9 mouse cellular contexts compared by ENCODE assay signal in genomic region chr5:122693431-122694207, GRCm38 (mm10). TPM values are rescaled to one million over a fixed set of nuclear protein-coding genes. Genes with fewer than 3 reads are reported as not detected.
DNase-seq lines count a peak whose midpoint lies in the region; ATAC-seq and TF ChIP-seq lines count a peak whose summit lies in the region.
"Had no signal": no experiment of that assay in that cellular context is flagged by ENCODE, and none has a peak within 500 bp of the region (broad histone marks: within the 10 kb centered on the region; RNA-seq: fewer than 3 reads in every experiment).

No protein-coding gene starts in this region.

- 0 out of 2 replicates have a peak, but pooled peaks cover 5% of the 10 kb centered on the region for H3K9me3 ChIP-seq in heart, embryonic 12.5 days (replicated peaks)
- H3K9me3 ChIP-seq in hindbrain, postnatal 0 days (ENCODE audit: low read length): no peaks in the 10 kb centered on the region
- H3K9me3 ChIP-seq in neural tube, embryonic 11.5 days (ENCODE audit: control insufficient read depth, low read length): no peaks in the 10 kb centered on the region

- no peak for TF ChIP-seq POLR2A in brain, embryonic 14.5 days (IDR thresholded peaks at IDR 0.05; ENCODE audit: borderline replicate concordance, extremely low read depth, insufficient read depth, insufficient read length, poor library complexity, severe bottlenecking)

- no peak overlapping the region for H3K4me3 ChIP-seq in heart, embryonic 12.5 days
- no peak overlapping the region for H3K4me3 ChIP-seq in hindbrain, postnatal 0 days (ENCODE audit: low read length)
- H3K4me3 ChIP-seq in neural tube, embryonic 11.5 days (ENCODE audit: low read depth, low read length): no peak overlapping the region

- H3K27me3 ChIP-seq in heart, embryonic 12.5 days (replicated peaks): no peaks in the 10 kb centered on the region
- no peaks in the 10 kb centered on the region for H3K27me3 ChIP-seq in hindbrain, postnatal 0 days (ENCODE audit: insufficient read depth, low read length)
- H3K27me3 ChIP-seq in neural tube, embryonic 11.5 days (ENCODE audit: control insufficient read depth, insufficient read depth, low read length): no peaks in the 10 kb centered on the region
- H3K27me3 ChIP-seq: CH12.LX had no signal

- no peaks in the 10 kb centered on the region for H3K36me3 ChIP-seq in heart, embryonic 12.5 days
- H3K36me3 ChIP-seq in hindbrain, postnatal 0 days (ENCODE audit: insufficient read depth, low read length): no peaks in the 10 kb centered on the region
- no peaks in the 10 kb centered on the region for H3K36me3 ChIP-seq in neural tube, embryonic 11.5 days (ENCODE audit: control insufficient read depth, insufficient read depth, low read length)

- no peak overlapping the region for H3K27ac ChIP-seq in heart, embryonic 12.5 days (ENCODE audit: poor library complexity, severe bottlenecking)
- H3K27ac ChIP-seq in hindbrain, postnatal 0 days: peak overlapping the region; percentile 61
- peak overlapping the region; percentile 86 for H3K27ac ChIP-seq in neural tube, embryonic 11.5 days (ENCODE audit: low read depth, low read length)

- H3K4me1 ChIP-seq in heart, embryonic 12.5 days (replicated peaks): 0 out of 2 replicates have a peak, but pooled peaks cover 11% of the 10 kb centered on the region
- H3K4me1 ChIP-seq in hindbrain, postnatal 0 days (ENCODE audit: insufficient read depth, low read length): peaks cover 4% of the 10 kb centered on the region; the same call in 1 of the 2 replicates
- H3K4me1 ChIP-seq in neural tube, embryonic 11.5 days (ENCODE audit: control insufficient read depth, insufficient read depth, low read length): peaks cover 10% of the 10 kb centered on the region

- WGBS in heart, embryonic 12.5 days: 51% methylated on average over 13 of the region's 13 CpGs
- WGBS in hindbrain, postnatal 0 days: 16% methylated on average over 13 of the region's 13 CpGs
- 24% methylated on average over 13 of the region's 13 CpGs for WGBS in neural tube, embryonic 11.5 days

- no peak for TF ChIP-seq CTCF in brain, embryonic 14.5 days (IDR thresholded peaks at IDR 0.05; ENCODE audit: borderline replicate concordance, extremely low read depth, insufficient read depth, insufficient read length)
- TF ChIP-seq CTCF in hindbrain, postnatal 0 days (IDR thresholded peaks at IDR 0.05; ENCODE audit: low read depth): no peak

- intact Hi-C loops in heart, postnatal 14 days (cut with DNase I): no loop called here

- peak overlapping the region; percentile 25; the same call in 1 of the 2 replicates for H3K9ac ChIP-seq in heart, embryonic 12.5 days
- H3K9ac ChIP-seq in hindbrain, postnatal 0 days (replicated peaks; ENCODE audit: low read length): no peak overlapping the region
- H3K9ac ChIP-seq in neural tube, embryonic 11.5 days (ENCODE audit: low read length): no peak overlapping the region

- no peak for ATAC-seq in heart, embryonic 12.5 days (ENCODE audit: insufficient number of reproducible peaks, low FRiP score)
- ATAC-seq in hindbrain, postnatal 0 days: peak; percentile 95
- ATAC-seq in neural tube, embryonic 11.5 days (ENCODE audit: insufficient read depth, low FRiP score, low TSS enrichment): peak; percentile 91

- no peak for DNase-seq in heart, postnatal 14 days
- DNase-seq in brain, embryonic 14.5 days (ENCODE audit: low read depth): peak; percentile 90
- DNase-seq in hindbrain, postnatal 0 days (ENCODE audit: low spot score): peak; percentile 77
- peak; percentile 82 for DNase-seq in neural tube, embryonic 11.5 days (ENCODE audit: low spot score)
- no peak for DNase-seq in thymus, postnatal 0 days (ENCODE audit: low spot score)
- no peak for DNase-seq in kidney, adult 11 months
- no peak for DNase-seq in spleen, postnatal 4 days (ENCODE audit: low spot score in 2 of 2)

- no peak overlapping the region for H3K4me2 ChIP-seq in heart, embryonic 12.5 days
- no peak overlapping the region for H3K4me2 ChIP-seq in hindbrain, postnatal 0 days (ENCODE audit: low read depth, low read length)
- no peak overlapping the region for H3K4me2 ChIP-seq in neural tube, embryonic 11.5 days (ENCODE audit: low read depth)

RNA-seq across cellular contexts. Expression of gene P2rx4, which starts 13.7 kb away (rescaled TPM):
- 15.6 and 17.5 TPM in 2 replicates for polyA plus RNA-seq in heart, embryonic 12.5 days (2016; fragmentation: Nextera tagmentation; extraction: Ambion mirVana)
- total RNA-seq in heart, postnatal 14 days (2021): 10 to 100 TPM; 13.5 to 14.1 TPM
- 9.7 and 13.1 TPM in 2 replicates for polyA plus RNA-seq in brain, embryonic 14.5 days (2012; rRNA removed)
- 11.6 and 17.4 TPM in 2 replicates for total RNA-seq in hindbrain, postnatal 0 days (2014; rRNA removed)
- polyA plus RNA-seq in hindbrain, postnatal 0 days (2015; fragmentation: Nextera tagmentation; extraction: Ambion mirVana): 21.1 and 21.7 TPM in 2 replicates
- 8.1 and 8.7 TPM in 2 replicates for polyA plus RNA-seq in neural tube, embryonic 11.5 days (2014; fragmentation: Nextera tagmentation; extraction: Ambion mirVana)
- 22.5 and 26.7 TPM in 2 replicates for polyA plus RNA-seq in thymus, postnatal 0 days (2015; fragmentation: Nextera tagmentation; extraction: Ambion mirVana)

RNA-seq across cellular contexts. Expression of gene P2rx7, which starts 49.9 kb away (rescaled TPM):
- polyA plus RNA-seq in heart, embryonic 12.5 days (2016; fragmentation: Nextera tagmentation; extraction: Ambion mirVana): 0.76 and 0.91 TPM in 2 replicates
- total RNA-seq in heart, postnatal 14 days (2021): 1 to 10 TPM; 4.0 to 4.3 TPM
- polyA plus RNA-seq in brain, embryonic 14.5 days (2012; rRNA removed): 3.5 and 7.7 TPM in 2 replicates
- 13.5 and 16.2 TPM in 2 replicates for total RNA-seq in hindbrain, postnatal 0 days (2014; rRNA removed)
- polyA plus RNA-seq in hindbrain, postnatal 0 days (2015; fragmentation: Nextera tagmentation; extraction: Ambion mirVana): 7.1 and 7.3 TPM in 2 replicates
- 1.6 and 2.4 TPM in 2 replicates for polyA plus RNA-seq in neural tube, embryonic 11.5 days (2014; fragmentation: Nextera tagmentation; extraction: Ambion mirVana)
- polyA plus RNA-seq in thymus, postnatal 0 days (2015; fragmentation: Nextera tagmentation; extraction: Ambion mirVana): 8.2 and 8.8 TPM in 2 replicates

Comparison
In these comparisons a context has a peak if more than half of its experiments do, and no peak if none do; other contexts are left out.
1. DNase-seq: peak in brain, embryonic 14.5 days (single experiment), hindbrain, postnatal 0 days (single experiment) and neural tube, embryonic 11.5 days (single experiment); none in heart, postnatal 14 days (0 of 2), thymus, postnatal 0 days (single experiment), kidney, adult 11 months (single experiment) and spleen, postnatal 4 days (0 of 2).